Mouse (Mus musculus) kidney, embryonic 16.5 days (tissue): ENCODE results near the gene Tpcn2. TPM values are rescaled to one million over a fixed set of nuclear protein-coding genes. Genes with fewer than 3 reads are reported as not detected.

Source experiments
- ATAC-seq: fragments of 200-750 bp; cut with Nextera tagmentation; 2 replicates; pipeline ENCODE4 v1.8.0; 2017; ENCODE audit warnings: moderate TSS enrichment; ENCODE audit not compliant: low FRiP score, low TSS enrichment
- H3K27ac ChIP-seq: fragments of 300-500 bp; sonication (generic); 2 replicates; pipeline ENCODE4 v1.5.1; 2014; ENCODE audit warnings: low read length
- H3K27me3 ChIP-seq: fragments of 300-500 bp; sonication (generic); 2 replicates; pipeline ENCODE4 v1.6.1; 2014; ENCODE audit warnings: low read length, control low read depth, mixed read lengths; ENCODE audit not compliant: insufficient read depth
- H3K36me3 ChIP-seq: fragments of 300-500 bp; sonication (generic); 2 replicates; pipeline ENCODE4 v1.6.1; 2014; ENCODE audit warnings: low read length, control low read depth, mixed read lengths; ENCODE audit not compliant: insufficient read depth
- H3K4me1 ChIP-seq: fragments of 300-500 bp; sonication (generic); 2 replicates; pipeline ENCODE4 v1.6.1; 2014; ENCODE audit warnings: low read length, control low read depth, mixed read lengths; ENCODE audit not compliant: insufficient read depth
- H3K4me2 ChIP-seq: fragments of 300-500 bp; sonication (generic); replicated peaks from 2 replicates; pipeline ENCODE4 v1.6.1; 2014; ENCODE audit warnings: low read depth, low read length
- H3K4me3 ChIP-seq: fragments of 300-500 bp; sonication (generic); 2 replicates; pipeline ENCODE4 v1.5.1; 2014; ENCODE audit warnings: mild to moderate bottlenecking, low read length
- H3K9ac ChIP-seq: fragments of 300-500 bp; sonication (generic); replicated peaks from 2 replicates; pipeline ENCODE4 v1.6.1; 2014; ENCODE audit warnings: low read length
- H3K9me3 ChIP-seq: fragments of 300-500 bp; sonication (generic); 2 replicates; pipeline ENCODE4 v1.6.1; 2016; ENCODE audit warnings: low read length, control low read depth
- WGBS: fragments of 180-500 bp; shearing (Covaris S2); extraction: QIAGEN DNeasy Blood & Tissue Kit; methylation state at CpG from one replicate; pipeline ENCODE4 v1.1.7; 2014; 5-methylcytosine and 5-hydroxymethylcytosine counted together
- polyA plus RNA-seq: library from polyadenylated mRNA; unstranded; fragments of >200 nt; fragmentation: Nextera tagmentation; extraction: Ambion mirVana; gene quantifications from 2 replicates; pipeline ENCODE4 v1.2.1, GENCODE M21; 2015

The Tpcn2 gene
- polyA plus RNA-seq, 1 experiment from 2014 or later: 12.2 TPM

GRCm38 (mm10) chr7:145211680-145212659 lies 71.8 kb downstream of the Tpcn2 start:
- H3K36me3 ChIP-seq: no peaks in the 10 kb centered on the region
- peaks cover 21% of the 10 kb centered on the region for H3K4me1 ChIP-seq
- H3K27me3 ChIP-seq: no peaks in the 10 kb centered on the region
- peak overlapping the region; percentile 46 for H3K9ac ChIP-seq
- H3K4me3 ChIP-seq: no peak overlapping the region
- H3K4me2 ChIP-seq: no peak overlapping the region
- WGBS: 14% methylated on average over 14 of the region's 14 CpGs
- no peaks in the 10 kb centered on the region for H3K9me3 ChIP-seq
- ATAC-seq: peak; percentile 73
- H3K27ac ChIP-seq: peak overlapping the region; percentile 80

GRCm38 (mm10) chr7:145210477-145211070 lies 73.2 kb downstream of the Tpcn2 start:
- WGBS: 66% methylated on average over 4 of the region's 4 CpGs
- ATAC-seq: no peak
- Histone ChIP-seq H3K4me2 (no peak overlapping the region), H3K36me3 (no peaks in the 10 kb centered on the region), H3K9ac (no peak overlapping the region), H3K4me3 (no peak overlapping the region), H3K27me3 (no peaks in the 10 kb centered on the region), H3K4me1 (peaks cover 30% of the 10 kb centered on the region), H3K27ac (no peak overlapping the region), H3K9me3 (no peaks in the 10 kb centered on the region)

DNA sequence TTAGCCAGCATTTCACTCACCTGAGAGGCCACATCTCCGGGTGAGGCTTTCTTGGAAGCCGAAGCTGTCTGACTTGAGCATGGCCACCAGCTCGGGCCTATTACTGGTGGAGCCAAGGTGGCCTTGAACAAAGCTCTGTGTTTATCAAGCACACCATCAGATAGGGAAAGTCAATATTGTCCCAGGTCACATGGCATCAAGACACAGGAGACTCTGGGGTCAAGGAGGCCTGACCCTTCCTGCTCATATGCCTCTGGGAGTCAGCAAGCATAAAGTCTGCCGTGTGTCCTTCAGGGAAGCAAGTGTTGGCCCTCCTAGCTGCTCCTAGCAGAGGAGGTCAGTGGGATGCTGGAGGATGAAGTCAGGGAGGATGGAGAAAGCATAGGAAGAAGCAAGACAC lies 75.8 kb downstream of the Tpcn2 start, which contains the start of gene 1810010D01Rik:
1810010D01Rik (minus strand) TSS at position 114 of the 400 bp plus-strand sequence.
- H3K27me3 ChIP-seq: no peaks in the 10 kb centered on the region
- H3K36me3 ChIP-seq: no peaks in the 10 kb centered on the region
- peak within 1 kb of the TSS; percentile 93; the same call in 1 of the 2 replicates for H3K27ac ChIP-seq
- no peak within 1 kb of the TSS for H3K9ac ChIP-seq
- H3K9me3 ChIP-seq: no peaks in the 10 kb centered on the region
- no peak for ATAC-seq
- no peak within 1 kb of the TSS for H3K4me3 ChIP-seq
- 76% methylated on average over 4 of the region's 4 CpGs for WGBS
- H3K4me2 ChIP-seq: no peak within 1 kb of the TSS
- peaks cover 30% of the 10 kb centered on the region for H3K4me1 ChIP-seq

DNA sequence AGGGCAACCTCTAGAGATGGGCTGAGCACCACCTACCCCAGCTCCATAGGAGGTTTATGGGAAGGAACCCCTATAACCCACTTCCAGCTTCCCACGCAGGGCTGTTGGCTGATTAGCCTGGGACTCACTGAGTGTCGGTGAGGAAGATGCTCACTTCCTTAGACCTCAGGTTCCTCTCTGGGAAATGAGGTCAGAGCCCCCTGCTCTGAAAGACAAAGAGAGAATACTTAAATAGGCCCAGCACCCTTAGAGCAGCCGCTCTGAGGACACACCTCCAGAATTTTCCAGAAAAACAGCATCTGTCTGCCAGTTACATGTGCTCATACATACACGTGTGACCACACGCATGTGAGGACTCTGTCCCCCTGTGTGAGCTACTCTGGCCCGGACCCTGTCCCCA lies 77.0 kb downstream of the Tpcn2 start:
- H3K27ac ChIP-seq: peak overlapping the region; percentile 93
- no peaks in the 10 kb centered on the region for H3K27me3 ChIP-seq
- no peak overlapping the region for H3K4me3 ChIP-seq
- peak overlapping the region; percentile 83 for H3K9ac ChIP-seq
- WGBS: 76% methylated on average over 6 of the region's 6 CpGs
- no peaks in the 10 kb centered on the region for H3K9me3 ChIP-seq
- 0 out of 2 replicates have a peak, but pooled peaks have one; percentile 0 for ATAC-seq
- H3K4me2 ChIP-seq: 0 out of 2 replicates have a peak overlapping the region, but pooled peaks have one; percentile 54
- H3K4me1 ChIP-seq: peaks cover 21% of the 10 kb centered on the region
- H3K36me3 ChIP-seq: no peaks in the 10 kb centered on the region

GRCm38 (mm10) chr7:145206056-145206610 lies 77.7 kb downstream of the Tpcn2 start:
- Histone ChIP-seq H3K4me1 (peaks cover 17% of the 10 kb centered on the region), H3K27ac (peak overlapping the region; percentile 93), H3K36me3 (no peaks in the 10 kb centered on the region), H3K9ac (peak overlapping the region; percentile 83), H3K4me2 (peak overlapping the region; percentile 54), H3K27me3 (no peaks in the 10 kb centered on the region), H3K9me3 (no peaks in the 10 kb centered on the region), H3K4me3 (peak overlapping the region; percentile 26)
- WGBS: 1% methylated on average over 33 of the region's 34 CpGs
- ATAC-seq: peak; percentile 92

DNA sequence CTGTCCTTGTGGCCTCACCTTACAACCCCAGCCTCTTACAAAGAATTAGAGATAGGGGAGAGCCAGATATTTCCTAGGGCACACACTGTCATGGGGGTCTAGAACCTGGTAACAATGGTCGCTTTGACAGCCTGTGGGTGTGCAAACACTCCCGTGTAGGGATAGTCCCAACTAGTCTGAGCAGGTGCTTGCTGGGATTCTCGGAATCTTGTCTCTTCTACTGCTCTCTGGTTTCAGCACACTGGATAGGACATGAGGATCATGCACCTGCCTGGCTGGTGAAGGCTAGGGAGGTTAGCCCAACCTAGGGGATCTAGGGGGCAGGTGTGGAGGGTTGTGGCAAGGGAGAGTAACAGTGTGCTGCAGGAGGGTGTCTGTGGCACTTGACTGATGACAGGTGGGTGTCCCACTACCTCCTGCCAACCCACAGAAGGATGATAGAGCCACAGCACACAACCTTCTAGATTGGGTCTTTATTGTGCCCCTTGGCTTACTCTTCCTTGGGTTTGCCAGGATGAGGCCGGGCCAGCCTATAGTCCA lies 78.4 kb downstream of the Tpcn2 start:
- H3K4me3 ChIP-seq: no peak overlapping the region
- no peaks in the 10 kb centered on the region for H3K9me3 ChIP-seq
- H3K9ac ChIP-seq: peak overlapping the region; percentile 83
- WGBS: 87% methylated on average over 4 of the region's 4 CpGs
- H3K4me1 ChIP-seq: peaks cover 17% of the 10 kb centered on the region
- peak overlapping the region; percentile 93 for H3K27ac ChIP-seq
- ATAC-seq: peak; percentile 21; the same call in 1 of the 2 replicates
- H3K27me3 ChIP-seq: no peaks in the 10 kb centered on the region
- H3K36me3 ChIP-seq: no peaks in the 10 kb centered on the region
- no peak overlapping the region for H3K4me2 ChIP-seq

GRCm38 (mm10) chr7:145199711-145200110 lies 84.1 kb downstream of the Tpcn2 start:
- no peak for ATAC-seq
- Histone ChIP-seq H3K4me1 (peaks cover 17% of the 10 kb centered on the region), H3K27me3 (no peaks in the 10 kb centered on the region), H3K27ac (no peak overlapping the region), H3K4me2 (no peak overlapping the region), H3K9ac (no peak overlapping the region), H3K36me3 (no peaks in the 10 kb centered on the region), H3K9me3 (no peaks in the 10 kb centered on the region), H3K4me3 (no peak overlapping the region)
- WGBS: 56% methylated on average over 2 of the region's 2 CpGs

DNA sequence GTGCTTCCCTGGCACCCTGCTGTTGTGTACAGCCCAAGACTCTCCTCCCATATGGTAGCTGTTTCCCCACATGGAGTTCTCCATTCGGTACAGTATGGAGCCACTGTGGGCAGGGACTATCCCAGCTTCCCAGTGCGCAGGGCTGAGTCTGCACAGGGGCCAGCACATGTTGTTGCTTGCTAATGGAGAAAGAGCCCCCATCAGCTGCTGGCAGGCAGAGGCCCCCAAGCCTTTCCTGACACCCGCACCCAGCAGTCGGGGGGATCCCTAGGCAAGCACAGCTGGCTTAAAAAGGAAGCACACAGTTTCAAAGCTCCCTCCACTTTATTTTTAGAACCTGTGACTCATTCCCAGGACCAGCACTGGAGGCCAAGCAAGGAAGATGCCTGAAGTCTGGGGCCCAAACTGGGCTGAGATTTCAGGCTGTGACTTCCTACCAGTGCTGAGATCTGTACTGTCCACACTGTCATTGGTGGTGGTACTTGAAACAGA lies 85.5 kb downstream of the Tpcn2 start:
- Histone ChIP-seq H3K4me2 (no peak overlapping the region), H3K4me3 (no peak overlapping the region)

GRCm38 (mm10) chr7:145197711-145198110 lies 86.1 kb downstream of the Tpcn2 start:
- Histone ChIP-seq H3K4me2 (no peak overlapping the region), H3K9ac (no peak overlapping the region), H3K27me3 (no peaks in the 10 kb centered on the region), H3K4me1 (peaks cover 28% of the 10 kb centered on the region), H3K9me3 (no peaks in the 10 kb centered on the region), H3K27ac (no peak overlapping the region), H3K36me3 (no peaks in the 10 kb centered on the region), H3K4me3 (no peak overlapping the region)
- ATAC-seq: no peak
- WGBS: 64% methylated on average over 3 of the region's 3 CpGs

More for the DNA sequence above, 85.5 kb downstream of the Tpcn2 start:
- Histone ChIP-seq H3K9ac (0 out of 2 replicates have a peak overlapping the region, but pooled peaks have one; percentile 20), H3K27me3 (no peaks in the 10 kb centered on the region), H3K9me3 (no peaks in the 10 kb centered on the region), H3K27ac (no peak overlapping the region), H3K36me3 (no peaks in the 10 kb centered on the region), H3K4me1 (peaks cover 28% of the 10 kb centered on the region)
- ATAC-seq: peak; percentile 47; the same call in 1 of the 2 replicates
- WGBS: 61% methylated on average over 4 of the region's 4 CpGs
